Mouse (Mus musculus): ENCODE results near the gene Polr1b. TPM values are rescaled to one million over a fixed set of nuclear protein-coding genes. Genes with fewer than 3 reads are reported as not detected.
A peak's percentile ranks its signal among the peaks of the same experiment; 100 is the strongest.

Gene Polr1b
- 22.1 and 24.6 TPM in 2 replicates for polyA plus RNA-seq (2015; fragmentation: Nextera tagmentation; extraction: Ambion mirVana)

GRCm38 (mm10) chr2:129100784-129101310 is at the start of gene Polr1b:
Polr1b (plus strand) TSS chr2:129100995.
- Histone ChIP-seq H3K4me2 (ENCODE audit: low read depth, low read length) (peak within 1 kb of the TSS; percentile 81), H3K9ac (ENCODE audit: low read length) (peak within 1 kb of the TSS; percentile 74), H3K4me1 (ENCODE audit: control insufficient read depth, insufficient read depth, low read length) (peaks cover 9% of the 10 kb centered on the region; the same call in 1 of the 2 replicates), H3K36me3 (ENCODE audit: control insufficient read depth, insufficient read depth, low read length) (peaks cover 3% of the 10 kb centered on the region; the same call in 1 of the 2 replicates), H3K27ac (ENCODE audit: low read length) (no peak within 1 kb of the TSS), H3K9me3 (replicated peaks; ENCODE audit: control insufficient read depth, low read length) (no peaks in the 10 kb centered on the region), H3K27me3 (ENCODE audit: control insufficient read depth, insufficient read depth, low read length) (no peaks in the 10 kb centered on the region), H3K4me3 (replicated peaks; ENCODE audit: low read length) (peak within 1 kb of the TSS; percentile 73)
- whole genome bisulfite sequencing = 0% methylated on average over 35 of the region's 35 CpGs
- ATAC-seq (ENCODE audit: insufficient read depth, low FRiP score) = peak; percentile 99

- no peaks in the 10 kb centered on the region for H3K4me1 ChIP-seq (ENCODE audit: control insufficient read depth, insufficient read depth, low read length)
- no peaks in the 10 kb centered on the region for H3K27me3 ChIP-seq (ENCODE audit: control insufficient read depth, insufficient read depth, low read length)
- H3K36me3 ChIP-seq (ENCODE audit: control insufficient read depth, insufficient read depth, low read length) = no peaks in the 10 kb centered on the region
- H3K9me3 ChIP-seq (replicated peaks; ENCODE audit: control insufficient read depth, low read length) = 0 out of 2 replicates have a peak, but pooled peaks cover 6% of the 10 kb centered on the region
- no peak overlapping the region for H3K27ac ChIP-seq (ENCODE audit: low read length)
- 49% methylated on average over 4 of the region's 4 CpGs for WGBS
- H3K4me2 ChIP-seq (ENCODE audit: low read depth, low read length) = no peak overlapping the region
- H3K4me3 ChIP-seq (replicated peaks; ENCODE audit: low read length) = no peak overlapping the region
- ATAC-seq (ENCODE audit: insufficient read depth, low FRiP score) = no peak
- no peak overlapping the region for H3K9ac ChIP-seq (ENCODE audit: low read length)
Measured at GRCm38 (mm10) chr2:129052451-129052983, 48.3 kb upstream of the Polr1b start.

- H3K27me3 ChIP-seq (ENCODE audit: control insufficient read depth, insufficient read depth, low read length) = no peaks in the 10 kb centered on the region
- WGBS = 83% methylated on average over 6 of the region's 6 CpGs
- H3K4me1 ChIP-seq (ENCODE audit: control insufficient read depth, insufficient read depth, low read length) = no peaks in the 10 kb centered on the region
- 0 out of 2 replicates have a peak, but pooled peaks cover 6% of the 10 kb centered on the region for H3K9me3 ChIP-seq (replicated peaks; ENCODE audit: control insufficient read depth, low read length)
- ATAC-seq (ENCODE audit: insufficient read depth, low FRiP score) = no peak
- H3K9ac ChIP-seq (ENCODE audit: low read length) = no peak overlapping the region
- H3K36me3 ChIP-seq (ENCODE audit: control insufficient read depth, insufficient read depth, low read length) = no peaks in the 10 kb centered on the region
- no peak overlapping the region for H3K4me2 ChIP-seq (ENCODE audit: low read depth, low read length)
- no peak overlapping the region for H3K27ac ChIP-seq (ENCODE audit: low read length)
- H3K4me3 ChIP-seq (replicated peaks; ENCODE audit: low read length) = no peak overlapping the region
Measured at GRCm38 (mm10) chr2:129055741-129056140, 45.1 kb upstream of the Polr1b start.

GRCm38 (mm10) chr2:129056597-129056996 is 44.2 kb upstream of the Polr1b start:
- Histone ChIP-seq H3K9me3 (replicated peaks; ENCODE audit: control insufficient read depth, low read length) (0 out of 2 replicates have a peak, but pooled peaks cover 6% of the 10 kb centered on the region), H3K4me2 (ENCODE audit: low read depth, low read length) (no peak overlapping the region), H3K9ac (ENCODE audit: low read length) (no peak overlapping the region), H3K27me3 (ENCODE audit: control insufficient read depth, insufficient read depth, low read length) (no peaks in the 10 kb centered on the region), H3K4me3 (replicated peaks; ENCODE audit: low read length) (no peak overlapping the region), H3K36me3 (ENCODE audit: control insufficient read depth, insufficient read depth, low read length) (no peaks in the 10 kb centered on the region), H3K4me1 (ENCODE audit: control insufficient read depth, insufficient read depth, low read length) (no peaks in the 10 kb centered on the region), H3K27ac (ENCODE audit: low read length) (no peak overlapping the region)
- 55% methylated on average over 9 of the region's 9 CpGs for WGBS
- ATAC-seq (ENCODE audit: insufficient read depth, low FRiP score) = no peak

GRCm38 (mm10) chr2:129057256-129057655 is 43.5 kb upstream of the Polr1b start:
- no peak for ATAC-seq (ENCODE audit: insufficient read depth, low FRiP score)
- H3K36me3 ChIP-seq (ENCODE audit: control insufficient read depth, insufficient read depth, low read length) = no peaks in the 10 kb centered on the region
- 0 out of 2 replicates have a peak, but pooled peaks cover 6% of the 10 kb centered on the region for H3K9me3 ChIP-seq (replicated peaks; ENCODE audit: control insufficient read depth, low read length)
- WGBS = 96% methylated on average over 8 of the region's 8 CpGs
- no peaks in the 10 kb centered on the region for H3K4me1 ChIP-seq (ENCODE audit: control insufficient read depth, insufficient read depth, low read length)
- H3K4me2 ChIP-seq (ENCODE audit: low read depth, low read length) = no peak overlapping the region
- H3K27ac ChIP-seq (ENCODE audit: low read length) = no peak overlapping the region
- no peak overlapping the region for H3K4me3 ChIP-seq (replicated peaks; ENCODE audit: low read length)
- no peaks in the 10 kb centered on the region for H3K27me3 ChIP-seq (ENCODE audit: control insufficient read depth, insufficient read depth, low read length)
- no peak overlapping the region for H3K9ac ChIP-seq (ENCODE audit: low read length)

GRCm38 (mm10) chr2:129057920-129058361 is 42.9 kb upstream of the Polr1b start:
- H3K27ac ChIP-seq (ENCODE audit: low read length) = no peak overlapping the region
- WGBS = 90% methylated on average over 6 of the region's 6 CpGs
- ATAC-seq (ENCODE audit: insufficient read depth, low FRiP score) = no peak
- no peak overlapping the region for H3K4me2 ChIP-seq (ENCODE audit: low read depth, low read length)
- H3K4me3 ChIP-seq (replicated peaks; ENCODE audit: low read length) = no peak overlapping the region
- H3K4me1 ChIP-seq (ENCODE audit: control insufficient read depth, insufficient read depth, low read length) = no peaks in the 10 kb centered on the region
- H3K27me3 ChIP-seq (ENCODE audit: control insufficient read depth, insufficient read depth, low read length) = no peaks in the 10 kb centered on the region
- 0 out of 2 replicates have a peak, but pooled peaks cover 6% of the 10 kb centered on the region for H3K9me3 ChIP-seq (replicated peaks; ENCODE audit: control insufficient read depth, low read length)
- H3K36me3 ChIP-seq (ENCODE audit: control insufficient read depth, insufficient read depth, low read length) = no peaks in the 10 kb centered on the region
- H3K9ac ChIP-seq (ENCODE audit: low read length) = no peak overlapping the region

- Histone ChIP-seq H3K27me3 (ENCODE audit: control insufficient read depth, insufficient read depth, low read length) (no peaks in the 10 kb centered on the region), H3K4me1 (ENCODE audit: control insufficient read depth, insufficient read depth, low read length) (no peaks in the 10 kb centered on the region), H3K36me3 (ENCODE audit: control insufficient read depth, insufficient read depth, low read length) (no peaks in the 10 kb centered on the region), H3K4me3 (replicated peaks; ENCODE audit: low read length) (no peak overlapping the region), H3K9me3 (replicated peaks; ENCODE audit: control insufficient read depth, low read length) (0 out of 2 replicates have a peak, but pooled peaks cover 2% of the 10 kb centered on the region), H3K27ac (ENCODE audit: low read length) (no peak overlapping the region), H3K4me2 (ENCODE audit: low read depth, low read length) (no peak overlapping the region), H3K9ac (ENCODE audit: low read length) (no peak overlapping the region)
- 58% methylated on average over 10 of the region's 10 CpGs for WGBS
- no peak for ATAC-seq (ENCODE audit: insufficient read depth, low FRiP score)
Measured at GRCm38 (mm10) chr2:129061456-129062059, 39.2 kb upstream of the Polr1b start.

GRCm38 (mm10) chr2:129065437-129066282 is 35.1 kb upstream of the Polr1b start, which contains the start of gene Ttl:
Ttl (plus strand) TSS chr2:129065942.
- no peaks in the 10 kb centered on the region for H3K9me3 ChIP-seq (replicated peaks; ENCODE audit: control insufficient read depth, low read length)
- H3K36me3 ChIP-seq (ENCODE audit: control insufficient read depth, insufficient read depth, low read length) = no peaks in the 10 kb centered on the region
- peak; percentile 95 for ATAC-seq (ENCODE audit: insufficient read depth, low FRiP score)
- no peaks in the 10 kb centered on the region for H3K27me3 ChIP-seq (ENCODE audit: control insufficient read depth, insufficient read depth, low read length)
- peak within 1 kb of the TSS; percentile 87 for H3K9ac ChIP-seq (ENCODE audit: low read length)
- H3K4me2 ChIP-seq (ENCODE audit: low read depth, low read length) = peak within 1 kb of the TSS; percentile 71
- H3K4me1 ChIP-seq (ENCODE audit: control insufficient read depth, insufficient read depth, low read length) = peaks cover 9% of the 10 kb centered on the region; the same call in 1 of the 2 replicates
- WGBS = 1% methylated on average over 62 of the region's 62 CpGs
- peak within 1 kb of the TSS; percentile 78 for H3K27ac ChIP-seq (ENCODE audit: low read length)
- peak within 1 kb of the TSS; percentile 88 for H3K4me3 ChIP-seq (replicated peaks; ENCODE audit: low read length)
